Mouse (Mus musculus) liver, embryonic 16.5 days (tissue): ENCODE measurements around the gene Gm8113. TPM values are rescaled to one million over a fixed set of nuclear protein-coding genes. Genes with fewer than 3 reads are reported as not detected.
"Not testable (repeated sequence)": the region's sequence is repeated elsewhere in the genome, so short reads cannot be mapped to it uniquely, and the experiment has no call there.

Experiments used
- ATAC-seq: fragments of 200-750 bp; cut with Nextera tagmentation; 2 replicates; pipeline ENCODE4 v1.8.0; 2017; ENCODE audit warnings: low read depth, mild to moderate bottlenecking, moderate number of reproducible peaks, moderate library complexity
- H3K27ac ChIP-seq: fragments of 300-500 bp; sonication (generic); 2 replicates; pipeline ENCODE4 v1.5.1; 2014; ENCODE audit warnings: mild to moderate bottlenecking, low read length
- H3K27me3 ChIP-seq: fragments of 300-500 bp; sonication (generic); 2 replicates; pipeline ENCODE4 v1.6.1; 2014; ENCODE audit warnings: low read depth, low read length, mixed read lengths; ENCODE audit not compliant: control insufficient read depth, insufficient read depth
- H3K36me3 ChIP-seq: fragments of 300-500 bp; sonication (generic); 2 replicates; pipeline ENCODE4 v1.6.1; 2014; ENCODE audit warnings: mild to moderate bottlenecking; ENCODE audit not compliant: control insufficient read depth, insufficient read depth
- H3K4me1 ChIP-seq: fragments of 300-500 bp; sonication (generic); 2 replicates; pipeline ENCODE4 v1.6.1; 2014; ENCODE audit warnings: low read depth, low read length, mixed read lengths; ENCODE audit not compliant: control insufficient read depth
- H3K4me2 ChIP-seq: fragments of 300-500 bp; sonication (generic); 2 replicates; pipeline ENCODE4 v1.6.1; 2014; ENCODE audit warnings: low read depth, low read length, mixed read lengths
- H3K4me3 ChIP-seq: fragments of 300-500 bp; sonication (generic); 2 replicates; pipeline ENCODE4 v1.5.1; 2014; ENCODE audit warnings: low read depth, mild to moderate bottlenecking, low read length
- H3K9ac ChIP-seq: fragments of 300-500 bp; sonication (generic); 2 replicates; pipeline ENCODE4 v1.6.1; 2014; ENCODE audit warnings: low read depth, low read length
- H3K9me3 ChIP-seq: fragments of 300-500 bp; sonication (generic); replicated peaks from 2 replicates; pipeline ENCODE4 v1.6.1; 2016; ENCODE audit warnings: low read length; ENCODE audit not compliant: control insufficient read depth
- WGBS: fragments of 180-500 bp; shearing (Covaris S2); extraction: QIAGEN DNeasy Blood & Tissue Kit; methylation state at CpG from one replicate; pipeline ENCODE4 v1.1.7; 2014; ENCODE audit not compliant: insufficient replicate concordance; 5-methylcytosine and 5-hydroxymethylcytosine counted together
- polyA plus RNA-seq: library from polyadenylated mRNA; unstranded; fragments of >200 nt; fragmentation: Nextera tagmentation; extraction: Ambion mirVana; gene quantifications from 2 replicates; pipeline ENCODE4 v1.2.1, GENCODE M21; 2015

The Gm8113 gene
- polyA plus RNA-seq, 1 experiment from 2014 or later = 8.3 TPM

DNA sequence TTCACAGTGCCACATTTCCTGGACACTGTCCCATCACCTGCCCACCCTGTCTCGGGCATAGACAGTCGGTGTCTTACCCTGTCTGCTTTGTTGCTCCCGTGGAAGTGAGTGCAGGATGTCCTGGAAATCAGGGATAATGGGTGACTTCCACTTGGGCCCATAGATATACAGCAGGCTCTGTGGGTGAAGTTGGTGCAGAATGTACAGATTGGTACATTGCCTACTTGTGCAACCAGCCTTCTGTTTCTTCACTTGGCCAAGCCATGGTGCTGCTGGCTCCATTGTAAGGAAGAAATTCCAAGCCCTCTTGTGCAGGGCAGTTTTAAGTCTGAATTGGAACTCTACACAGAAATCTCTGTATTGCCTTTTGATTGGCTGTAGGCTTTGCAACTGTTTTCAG lies 1.7 kb upstream of the Gm8113 start, which contains the start of gene Ear10:
TSS of gene Ear10 (minus strand) at position 101 of the 400 bp plus-strand sequence.
- H3K4me2 ChIP-seq = not testable (repeated sequence)

DNA sequence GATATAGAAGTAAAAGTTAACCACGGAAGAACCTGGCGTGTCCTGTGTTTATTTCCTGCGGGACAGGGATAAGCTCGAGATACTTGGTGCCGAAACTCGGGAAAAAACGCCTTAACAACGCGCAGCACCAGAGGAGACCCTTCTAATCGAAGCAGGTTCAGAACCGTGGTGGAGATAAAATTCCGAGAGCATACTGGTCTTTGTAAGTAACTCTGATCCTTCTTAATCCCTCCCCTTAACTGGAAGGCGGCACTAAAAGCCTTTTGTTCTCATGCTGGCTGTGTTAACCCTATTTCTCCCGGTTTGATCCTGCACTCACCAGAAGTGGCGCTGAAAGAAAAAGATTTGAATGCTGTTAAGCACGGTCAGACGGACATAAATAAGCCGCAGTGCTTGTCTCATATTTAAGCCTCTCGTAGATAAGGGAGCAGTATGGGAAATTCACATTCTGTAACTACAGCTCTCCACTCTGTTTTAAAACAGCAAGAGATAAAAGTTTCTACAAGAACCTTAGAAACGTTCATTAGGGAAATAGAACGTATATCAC lies 287 bp downstream of the Gm8113 start:
- not testable (repeated sequence) for H3K36me3 ChIP-seq, H3K4me1 ChIP-seq, H3K9me3 ChIP-seq, H3K27me3 ChIP-seq
- peak; percentile 53; the same call in 1 of the 2 replicates for ATAC-seq
- WGBS = under 1% methylated on average over 21 of the region's 21 CpGs
- H3K9ac ChIP-seq = peak overlapping the region; percentile 64
- H3K4me2 ChIP-seq = peak overlapping the region; percentile 70
- peak overlapping the region; percentile 67 for H3K27ac ChIP-seq
- H3K4me3 ChIP-seq = peak overlapping the region; percentile 67

More for the DNA sequence above, 1.7 kb upstream of the Gm8113 start, which contains the start of gene Ear10:
- H3K9me3 ChIP-seq, H3K27ac ChIP-seq, H3K27me3 ChIP-seq, H3K36me3 ChIP-seq, H3K4me1 ChIP-seq, ATAC-seq, H3K4me3 ChIP-seq, H3K9ac ChIP-seq: not testable (repeated sequence)
- 67% methylated on average over 3 of the region's 3 CpGs for WGBS

DNA sequence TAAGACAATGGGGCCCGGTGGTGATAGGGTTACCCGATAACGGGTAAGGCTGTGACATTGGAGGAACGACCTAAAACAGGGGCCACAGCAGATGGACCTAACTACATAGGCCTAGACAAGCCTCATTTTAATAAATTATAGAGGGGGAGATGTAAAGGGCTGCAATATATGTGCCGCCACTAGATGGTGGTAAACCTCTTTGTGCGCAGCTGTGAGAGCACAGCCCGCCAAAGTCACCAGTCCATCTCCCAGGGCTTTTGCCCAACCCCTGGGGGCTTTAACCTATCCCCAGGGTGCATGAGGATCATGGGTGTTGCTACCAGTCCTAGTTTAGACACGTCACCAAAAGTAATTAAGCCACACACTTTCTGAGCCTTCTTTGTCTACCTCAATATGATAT lies 7.8 kb downstream of the Gm8113 start:
- not testable (repeated sequence) for H3K4me1 ChIP-seq, ATAC-seq
- 22% methylated on average over 8 of the region's 8 CpGs for WGBS

DNA sequence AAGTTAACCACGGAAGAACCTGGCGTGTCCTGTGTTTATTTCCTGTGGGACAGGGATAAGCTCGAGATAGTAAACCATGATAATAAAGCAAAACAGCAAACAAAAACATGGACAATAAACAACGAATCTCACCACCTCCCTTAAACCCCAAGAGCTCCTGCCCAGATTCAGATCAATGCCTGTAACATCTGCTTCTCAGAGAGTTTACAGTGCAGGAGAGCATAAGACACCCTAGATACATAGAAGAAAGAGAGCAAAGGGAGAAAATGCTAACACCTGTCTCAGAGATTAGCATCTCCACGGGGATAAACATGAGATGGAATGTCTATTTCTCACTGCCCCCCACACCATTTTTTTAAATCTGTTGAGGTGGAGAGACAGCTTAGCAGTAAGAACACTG lies 8.2 kb downstream of the Gm8113 start:
- not testable (repeated sequence) for H3K27ac ChIP-seq, H3K4me2 ChIP-seq, ATAC-seq, H3K27me3 ChIP-seq, H3K4me3 ChIP-seq, H3K36me3 ChIP-seq, H3K4me1 ChIP-seq, H3K9ac ChIP-seq, H3K9me3 ChIP-seq
- 42% methylated on average over 5 of the region's 5 CpGs for WGBS

More for the DNA sequence above, 7.8 kb downstream of the Gm8113 start:
- not testable (repeated sequence) for H3K36me3 ChIP-seq, H3K4me3 ChIP-seq, H3K9ac ChIP-seq, H3K9me3 ChIP-seq, H3K27me3 ChIP-seq, H3K27ac ChIP-seq, H3K4me2 ChIP-seq

DNA sequence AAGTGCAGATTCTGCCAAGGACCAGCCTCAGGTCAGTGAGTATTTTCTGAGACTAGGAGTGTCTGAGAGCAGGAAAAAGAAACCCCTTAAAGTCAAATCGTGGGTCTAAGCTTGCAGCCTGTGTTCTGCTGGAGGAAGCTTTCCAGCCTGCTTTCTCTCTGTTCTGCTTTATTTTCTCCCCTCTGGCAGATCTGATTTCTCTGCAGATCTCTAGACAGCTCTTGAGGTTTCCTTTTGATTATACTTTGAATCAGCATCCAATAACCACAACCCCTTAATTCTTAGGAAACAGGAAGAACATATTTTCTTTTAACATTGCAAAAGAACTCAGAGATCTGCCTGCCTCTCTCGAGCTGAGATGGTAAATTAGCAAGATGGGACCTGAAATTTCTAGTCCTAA lies 28.2 kb downstream of the Gm8113 start:
- H3K9ac ChIP-seq = not testable (repeated sequence)
- 0% methylated on average over 2 of the region's 2 CpGs for WGBS

DNA sequence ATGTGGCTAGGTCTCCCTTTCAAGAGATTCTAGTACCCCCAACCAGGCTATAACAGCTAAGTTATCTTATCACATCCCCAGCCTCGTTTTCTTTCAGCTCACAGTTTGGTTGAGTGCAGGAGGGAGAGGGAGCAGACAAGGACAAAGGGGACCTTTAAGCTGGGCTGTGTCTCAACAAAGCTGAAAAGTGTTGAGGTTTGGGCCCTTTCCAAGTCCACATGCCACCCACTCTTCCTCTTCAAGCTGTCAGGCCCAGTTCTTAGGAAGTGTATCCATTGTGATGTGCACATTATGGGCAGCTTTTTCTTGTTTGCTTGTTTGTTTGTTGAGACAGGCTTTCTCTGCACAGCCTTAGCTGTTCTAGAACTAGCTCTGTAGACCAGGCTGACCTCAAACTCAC lies 29.9 kb downstream of the Gm8113 start:
- not testable (repeated sequence) for H3K27me3 ChIP-seq, H3K27ac ChIP-seq, H3K4me2 ChIP-seq, H3K4me3 ChIP-seq, H3K36me3 ChIP-seq, H3K9me3 ChIP-seq, H3K9ac ChIP-seq, H3K4me1 ChIP-seq, ATAC-seq
- WGBS = no CpG with 5 or more reads among the region's 1 CpGs

More for the DNA sequence above, 28.2 kb downstream of the Gm8113 start:
- H3K36me3 ChIP-seq, H3K27me3 ChIP-seq, ATAC-seq, H3K9me3 ChIP-seq, H3K27ac ChIP-seq, H3K4me2 ChIP-seq, H3K4me1 ChIP-seq, H3K4me3 ChIP-seq: not testable (repeated sequence)

DNA sequence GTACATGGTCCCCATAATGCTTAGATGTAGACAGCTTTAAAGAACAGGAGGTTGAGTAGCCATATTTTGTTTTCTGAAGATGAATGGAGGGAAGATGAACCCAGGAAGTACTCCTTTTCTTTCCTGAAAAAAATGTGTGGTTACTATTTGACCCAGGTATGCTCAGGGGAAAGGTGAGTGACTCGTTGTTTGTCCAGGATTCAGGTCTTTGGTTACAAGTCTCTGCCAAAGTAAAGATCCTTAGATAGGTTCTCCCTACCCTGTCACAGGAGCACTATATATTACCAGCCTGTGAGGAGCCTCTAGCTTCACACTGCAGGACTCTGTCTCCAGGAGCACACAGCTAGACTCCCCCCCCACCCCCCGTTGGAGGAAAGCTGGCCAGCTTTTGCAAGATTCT lies 31.6 kb downstream of the Gm8113 start, which contains the start of gene Ang5:
TSS of gene Ang5 (plus strand) at position 301 of the 400 bp plus-strand sequence.
- not testable (repeated sequence) for H3K27ac ChIP-seq, H3K4me1 ChIP-seq, H3K9ac ChIP-seq, H3K27me3 ChIP-seq, H3K4me3 ChIP-seq, H3K4me2 ChIP-seq, ATAC-seq, H3K9me3 ChIP-seq, H3K36me3 ChIP-seq
- no CpG with 5 or more reads among the region's 2 CpGs for WGBS

Other genes with a start within 250 kb of the Gm8113 start
- not detected in 2 replicates for gene Gm8165, start 248.2 kb upstream of the Gm8113 start, polyA plus RNA-seq
- gene Gm7324, start 227.6 kb upstream of the Gm8113 start, polyA plus RNA-seq = 0.08 and 0.50 TPM in 2 replicates
- not detected in 2 replicates for gene Gm16506, start 197.9 kb upstream of the Gm8113 start, polyA plus RNA-seq
- not detected in 2 replicates for gene Gm6526, start 177.5 kb upstream of the Gm8113 start, polyA plus RNA-seq
- not detected in 2 replicates for gene Gm8180, start 140.6 kb upstream of the Gm8113 start, polyA plus RNA-seq
- 16.2 and 16.7 TPM in 2 replicates for gene Ear1, start 49.9 kb upstream of the Gm8113 start, polyA plus RNA-seq
- gene Ear10, start 1.8 kb upstream of the Gm8113 start, polyA plus RNA-seq = not detected in 2 replicates
- gene Ang5, start 31.7 kb downstream of the Gm8113 start, polyA plus RNA-seq = not detected in 2 replicates
- 0.22 TPM in 1 of 2 replicates, not detected in the other for gene Ang6, start 76.9 kb downstream of the Gm8113 start, polyA plus RNA-seq
- 26.0 and 26.5 TPM in 2 replicates for gene Ear2, start 177.3 kb downstream of the Gm8113 start, polyA plus RNA-seq
- gene Gm3327, start 198.5 kb downstream of the Gm8113 start, polyA plus RNA-seq = not detected in 2 replicates